Comparison of ENCODE assay signal across 27 mouse cellular contexts in genomic region chr9:116592486-116592885, GRCm38 (mm10).
A peak's percentile ranks its signal among the peaks of the same experiment; 100 is the strongest.
DNase-seq lines count a peak whose midpoint lies in the region; ATAC-seq and TF ChIP-seq lines count a peak whose summit lies in the region.
"Had no signal": no experiment of that assay in that cellular context is flagged by ENCODE, and none has a peak within 500 bp of the region (broad histone marks: within the 10 kb centered on the region; RNA-seq: fewer than 3 reads in every experiment).

No protein-coding gene starts in this region.

- intact Hi-C loops in left cerebral cortex, postnatal 25 days (cut with DNase I), result no loop called here
- intact Hi-C loops in heart, postnatal 14 days (cut with DNase I), result no loop called here

- H3K27me3 ChIP-seq in embryonic facial prominence, embryonic 14.5 days (replicated peaks; ENCODE audit: control insufficient read depth, insufficient read depth, low read length), result no peaks in the 10 kb centered on the region
- H3K27me3 ChIP-seq in embryonic facial prominence, embryonic 10.5 days (replicated peaks; ENCODE audit: low read depth, poor library complexity, severe bottlenecking), result no peaks in the 10 kb centered on the region
- no peaks in the 10 kb centered on the region for H3K27me3 ChIP-seq in limb, embryonic 10.5 days (ENCODE audit: low read depth, poor library complexity, severe bottlenecking)
- H3K27me3 ChIP-seq in limb, embryonic 14.5 days (ENCODE audit: control insufficient read depth, insufficient read depth, low read length), result no peaks in the 10 kb centered on the region
- H3K27me3 ChIP-seq: embryonic facial prominence, embryonic 13.5 days; heart, embryonic 15.5 days; hindbrain, embryonic 12.5 days; intestine, embryonic 15.5 days had no signal

- ATAC-seq in embryonic facial prominence, embryonic 14.5 days (ENCODE audit: low read depth), result no peak
- ATAC-seq in limb, embryonic 14.5 days (ENCODE audit: low FRiP score, low read depth), result no peak
- no peak for ATAC-seq in cerebellum, adult (ENCODE audit: insufficient number of reproducible peaks, low FRiP score, low TSS enrichment)
- ATAC-seq: activated CD4-positive, CD25-positive, alpha-beta regulatory T cell, adult 4 months; forebrain, embryonic 14.5 days; forebrain, postnatal 0 days; hindbrain, embryonic 16.5 days; intestine, embryonic 15.5 days had no signal

- peaks cover 8% of the 10 kb centered on the region; the same call in 1 of the 2 replicates for H3K9me3 ChIP-seq in embryonic facial prominence, embryonic 14.5 days (ENCODE audit: control insufficient read depth, low read length)
- peaks cover 4% of the 10 kb centered on the region; the same call in 1 of the 2 replicates for H3K9me3 ChIP-seq in embryonic facial prominence, embryonic 10.5 days
- no peaks in the 10 kb centered on the region for H3K9me3 ChIP-seq in limb, embryonic 10.5 days (replicated peaks)
- H3K9me3 ChIP-seq in limb, embryonic 14.5 days (ENCODE audit: control insufficient read depth, low read length), result 0 out of 2 replicates have a peak, but pooled peaks cover 7% of the 10 kb centered on the region
- H3K9me3 ChIP-seq: heart, embryonic 15.5 days; hindbrain, embryonic 12.5 days; intestine, embryonic 15.5 days had no signal

- H3K27ac ChIP-seq in embryonic facial prominence, embryonic 14.5 days (replicated peaks; ENCODE audit: low read depth, low read length), result no peak overlapping the region
- no peak overlapping the region for H3K27ac ChIP-seq in embryonic facial prominence, embryonic 10.5 days (replicated peaks)
- H3K27ac ChIP-seq in limb, embryonic 10.5 days, result peak overlapping the region; percentile 57
- no peak overlapping the region for H3K27ac ChIP-seq in limb, embryonic 14.5 days (replicated peaks; ENCODE audit: low read depth, low read length)
- H3K27ac ChIP-seq: gastrocnemius, adult 2 months; hindbrain, embryonic 12.5 days; intestine, embryonic 15.5 days had no signal

- H3K4me3 ChIP-seq in embryonic facial prominence, embryonic 14.5 days (ENCODE audit: low read depth, low read length), result no peak overlapping the region
- H3K4me3 ChIP-seq in embryonic facial prominence, embryonic 10.5 days, result no peak overlapping the region
- H3K4me3 ChIP-seq in limb, embryonic 10.5 days, result no peak overlapping the region
- no peak overlapping the region for H3K4me3 ChIP-seq in limb, embryonic 14.5 days (replicated peaks; ENCODE audit: low read length)
- H3K4me3 ChIP-seq: embryonic facial prominence, embryonic 13.5 days; gastrocnemius, adult 2 months; heart, embryonic 15.5 days; hindbrain, embryonic 12.5 days; intestine, embryonic 15.5 days had no signal

- H3K36me3 ChIP-seq in embryonic facial prominence, embryonic 14.5 days (ENCODE audit: control insufficient read depth, insufficient read depth, low read length), result 0 out of 2 replicates have a peak, but pooled peaks cover 7% of the 10 kb centered on the region
- peaks cover 4% of the 10 kb centered on the region; the same call in 1 of the 2 replicates for H3K36me3 ChIP-seq in embryonic facial prominence, embryonic 10.5 days (replicated peaks)
- no peaks in the 10 kb centered on the region; the same call in 1 of the 2 replicates for H3K36me3 ChIP-seq in limb, embryonic 10.5 days
- H3K36me3 ChIP-seq in limb, embryonic 14.5 days (ENCODE audit: control insufficient read depth, insufficient read depth, low read length), result no peaks in the 10 kb centered on the region
- H3K36me3 ChIP-seq: G1E; heart, embryonic 15.5 days; hindbrain, embryonic 12.5 days; intestine, embryonic 15.5 days had no signal

- H3K9ac ChIP-seq in embryonic facial prominence, embryonic 14.5 days (ENCODE audit: low read depth, low read length), result no peak overlapping the region
- no peak overlapping the region for H3K9ac ChIP-seq in limb, embryonic 14.5 days (ENCODE audit: low read depth, low read length, severe bottlenecking)
- H3K9ac ChIP-seq: embryonic facial prominence, embryonic 13.5 days; forebrain, postnatal 0 days; heart, embryonic 15.5 days; hindbrain, embryonic 12.5 days; intestine, embryonic 15.5 days had no signal

- H3K4me2 ChIP-seq in embryonic facial prominence, embryonic 14.5 days (ENCODE audit: low read depth, low read length), result no peak overlapping the region
- H3K4me2 ChIP-seq in limb, embryonic 14.5 days (replicated peaks; ENCODE audit: low read depth, low read length, severe bottlenecking), result no peak overlapping the region
- H3K4me2 ChIP-seq: embryonic facial prominence, embryonic 13.5 days; heart, embryonic 11.5 days; heart, embryonic 15.5 days; hindbrain, embryonic 12.5 days; intestine, embryonic 15.5 days had no signal

- no peak for TF ChIP-seq POLR2A in limb, embryonic 14.5 days (IDR thresholded peaks at IDR 0.05; ENCODE audit: borderline replicate concordance, extremely low read depth, insufficient read depth, insufficient read length)

- DNase-seq in embryonic facial prominence, embryonic 14.5 days (ENCODE audit: low spot score), result peak; percentile 35
- DNase-seq in embryonic facial prominence, embryonic 10.5 days (ENCODE audit: low spot score), result no peak
- no peak for DNase-seq in limb, embryonic 10.5 days (ENCODE audit: low spot score)
- DNase-seq in limb, embryonic 14.5 days (ENCODE audit: low spot score), result peak; percentile 46
- DNase-seq in left cerebral cortex, postnatal 25 days (ENCODE audit: low spot score in 2 of 2), result no peak
- no peak for DNase-seq in cerebellum, adult 8-10 months
- no peak for DNase-seq in heart, postnatal 14 days
- DNase-seq: adrenal gland, adult 8-10 months; adrenal gland, postnatal 25 days; B cell, adult 2 months; cerebellum, adult 18-20 months; cerebellum, adult 9-11 months; cerebellum, postnatal 25 days; forebrain, postnatal 0 days; gastrocnemius, adult 2 months; gastrocnemius, postnatal 14 days; heart, postnatal 10 days had no signal

- WGBS in embryonic facial prominence, embryonic 14.5 days, result 56% methylated on average over 4 of the region's 4 CpGs
- WGBS in embryonic facial prominence, embryonic 10.5 days, result 84% methylated on average over 4 of the region's 4 CpGs
- WGBS in limb, embryonic 10.5 days, result 76% methylated on average over 4 of the region's 4 CpGs
- 35% methylated on average over 4 of the region's 4 CpGs for WGBS in limb, embryonic 14.5 days

- H3K4me1 ChIP-seq in embryonic facial prominence, embryonic 14.5 days (ENCODE audit: control insufficient read depth, insufficient read depth, low read length), result peaks cover 8% of the 10 kb centered on the region; the same call in 1 of the 2 replicates
- H3K4me1 ChIP-seq in embryonic facial prominence, embryonic 10.5 days, result peaks cover 8% of the 10 kb centered on the region; the same call in 1 of the 2 replicates
- peaks cover 19% of the 10 kb centered on the region for H3K4me1 ChIP-seq in limb, embryonic 10.5 days
- peaks cover 8% of the 10 kb centered on the region for H3K4me1 ChIP-seq in limb, embryonic 14.5 days (ENCODE audit: control insufficient read depth, insufficient read depth, low read length)
- H3K4me1 ChIP-seq: hindbrain, embryonic 12.5 days; intestine, embryonic 15.5 days had no signal

Comparison
In these comparisons a context has a peak if more than half of its experiments do, and no peak if none do; other contexts are left out.
1. DNase-seq: peak in embryonic facial prominence, embryonic 14.5 days (single experiment) and limb, embryonic 14.5 days (single experiment); none in embryonic facial prominence, embryonic 10.5 days (single experiment), limb, embryonic 10.5 days (single experiment), left cerebral cortex, postnatal 25 days (0 of 2), cerebellum, adult 8-10 months (single experiment) and heart, postnatal 14 days (0 of 2).